Mouse (Mus musculus): ENCODE results near the gene Ddx27. TPM values are rescaled to one million over a fixed set of nuclear protein-coding genes. Genes with fewer than 3 reads are reported as not detected.
A peak's percentile ranks its signal among the peaks of the same experiment; 100 is the strongest.

The Ddx27 gene
- polyA plus RNA-seq, 1 experiment from 2014 or later: 37.8 TPM

- H3K4me3 ChIP-seq (ENCODE audit: low read depth, low read length): no peak overlapping the region
- H3K27ac ChIP-seq (ENCODE audit: low read length): no peak overlapping the region
- H3K9ac ChIP-seq (ENCODE audit: low read depth, low read length): no peak overlapping the region
- H3K4me2 ChIP-seq (ENCODE audit: low read length): no peak overlapping the region
- no peaks in the 10 kb centered on the region for H3K36me3 ChIP-seq (ENCODE audit: control insufficient read depth, insufficient read depth, low read length)
- H3K4me1 ChIP-seq (ENCODE audit: control insufficient read depth, insufficient read depth, low read length): peaks cover 10% of the 10 kb centered on the region; the same call in 1 of the 2 replicates
- 96% methylated on average over 5 of the region's 5 CpGs for WGBS
- no peaks in the 10 kb centered on the region for H3K27me3 ChIP-seq (ENCODE audit: control insufficient read depth, insufficient read depth, low read depth, low read length)
- ATAC-seq: no peak
- H3K9me3 ChIP-seq (replicated peaks; ENCODE audit: control insufficient read depth, low read length, poor library complexity, severe bottlenecking): no peaks in the 10 kb centered on the region
Observed at GRCm38 (mm10) chr2:167074587-167074986, 59.6 kb downstream of the Ddx27 start.

GRCm38 (mm10) chr2:167076352-167076751 is 61.4 kb downstream of the Ddx27 start:
- Histone ChIP-seq H3K4me1 (ENCODE audit: control insufficient read depth, insufficient read depth, low read length) (peaks cover 11% of the 10 kb centered on the region; the same call in 1 of the 2 replicates), H3K27me3 (ENCODE audit: control insufficient read depth, insufficient read depth, low read depth, low read length) (no peaks in the 10 kb centered on the region), H3K27ac (ENCODE audit: low read length) (no peak overlapping the region), H3K9ac (ENCODE audit: low read depth, low read length) (no peak overlapping the region), H3K9me3 (replicated peaks; ENCODE audit: control insufficient read depth, low read length, poor library complexity, severe bottlenecking) (no peaks in the 10 kb centered on the region), H3K4me2 (ENCODE audit: low read length) (no peak overlapping the region), H3K4me3 (ENCODE audit: low read depth, low read length) (no peak overlapping the region), H3K36me3 (ENCODE audit: control insufficient read depth, insufficient read depth, low read length) (no peaks in the 10 kb centered on the region)
- ATAC-seq: no peak
- 94% methylated on average over 4 of the region's 4 CpGs for WGBS

- H3K4me1 ChIP-seq (ENCODE audit: control insufficient read depth, insufficient read depth, low read length): peaks cover 15% of the 10 kb centered on the region; the same call in 1 of the 2 replicates
- H3K27ac ChIP-seq (ENCODE audit: low read length): no peak overlapping the region
- no peak overlapping the region for H3K4me2 ChIP-seq (ENCODE audit: low read length)
- no peak overlapping the region for H3K9ac ChIP-seq (ENCODE audit: low read depth, low read length)
- 66% methylated on average over 2 of the region's 2 CpGs for WGBS
- ATAC-seq: no peak
- H3K27me3 ChIP-seq (ENCODE audit: control insufficient read depth, insufficient read depth, low read depth, low read length): no peaks in the 10 kb centered on the region
- H3K4me3 ChIP-seq (ENCODE audit: low read depth, low read length): no peak overlapping the region
- H3K36me3 ChIP-seq (ENCODE audit: control insufficient read depth, insufficient read depth, low read length): no peaks in the 10 kb centered on the region
- no peaks in the 10 kb centered on the region for H3K9me3 ChIP-seq (replicated peaks; ENCODE audit: control insufficient read depth, low read length, poor library complexity, severe bottlenecking)
Observed at GRCm38 (mm10) chr2:167076759-167077158, 61.8 kb downstream of the Ddx27 start.

- Histone ChIP-seq H3K9ac (ENCODE audit: low read depth, low read length) (no peak overlapping the region), H3K27ac (ENCODE audit: low read length) (no peak overlapping the region), H3K4me2 (ENCODE audit: low read length) (no peak overlapping the region), H3K36me3 (ENCODE audit: control insufficient read depth, insufficient read depth, low read length) (no peaks in the 10 kb centered on the region), H3K4me1 (ENCODE audit: control insufficient read depth, insufficient read depth, low read length) (peaks cover 13% of the 10 kb centered on the region; the same call in 1 of the 2 replicates), H3K27me3 (ENCODE audit: control insufficient read depth, insufficient read depth, low read depth, low read length) (no peaks in the 10 kb centered on the region), H3K9me3 (replicated peaks; ENCODE audit: control insufficient read depth, low read length, poor library complexity, severe bottlenecking) (no peaks in the 10 kb centered on the region), H3K4me3 (ENCODE audit: low read depth, low read length) (no peak overlapping the region)
- no peak for ATAC-seq
- 82% methylated on average over 11 of the region's 11 CpGs for WGBS
Observed at GRCm38 (mm10) chr2:167077199-167077962, 62.4 kb downstream of the Ddx27 start.

- H3K27me3 ChIP-seq (ENCODE audit: control insufficient read depth, insufficient read depth, low read depth, low read length): no peaks in the 10 kb centered on the region
- H3K4me2 ChIP-seq (ENCODE audit: low read length): no peak overlapping the region
- peaks cover 12% of the 10 kb centered on the region; the same call in 1 of the 2 replicates for H3K4me1 ChIP-seq (ENCODE audit: control insufficient read depth, insufficient read depth, low read length)
- no peak for ATAC-seq
- no peak overlapping the region for H3K4me3 ChIP-seq (ENCODE audit: low read depth, low read length)
- WGBS: 52% methylated on average over 7 of the region's 7 CpGs
- H3K27ac ChIP-seq (ENCODE audit: low read length): no peak overlapping the region
- no peaks in the 10 kb centered on the region for H3K36me3 ChIP-seq (ENCODE audit: control insufficient read depth, insufficient read depth, low read length)
- H3K9ac ChIP-seq (ENCODE audit: low read depth, low read length): no peak overlapping the region
- H3K9me3 ChIP-seq (replicated peaks; ENCODE audit: control insufficient read depth, low read length, poor library complexity, severe bottlenecking): no peaks in the 10 kb centered on the region
Observed at GRCm38 (mm10) chr2:167078486-167078885, 63.5 kb downstream of the Ddx27 start.

GRCm38 (mm10) chr2:167078931-167079495 is 64.0 kb downstream of the Ddx27 start:
- ATAC-seq: no peak
- Histone ChIP-seq H3K27ac (ENCODE audit: low read length) (no peak overlapping the region), H3K4me3 (ENCODE audit: low read depth, low read length) (no peak overlapping the region), H3K27me3 (ENCODE audit: control insufficient read depth, insufficient read depth, low read depth, low read length) (no peaks in the 10 kb centered on the region), H3K9me3 (replicated peaks; ENCODE audit: control insufficient read depth, low read length, poor library complexity, severe bottlenecking) (no peaks in the 10 kb centered on the region), H3K36me3 (ENCODE audit: control insufficient read depth, insufficient read depth, low read length) (no peaks in the 10 kb centered on the region), H3K4me1 (ENCODE audit: control insufficient read depth, insufficient read depth, low read length) (peaks cover 12% of the 10 kb centered on the region; the same call in 1 of the 2 replicates), H3K9ac (ENCODE audit: low read depth, low read length) (no peak overlapping the region), H3K4me2 (ENCODE audit: low read length) (no peak overlapping the region)
- WGBS: 46% methylated on average over 9 of the region's 9 CpGs

GRCm38 (mm10) chr2:167079535-167080257 is 64.7 kb downstream of the Ddx27 start:
- Histone ChIP-seq H3K27me3 (ENCODE audit: control insufficient read depth, insufficient read depth, low read depth, low read length) (no peaks in the 10 kb centered on the region), H3K27ac (ENCODE audit: low read length) (peak overlapping the region; percentile 21; the same call in 1 of the 2 replicates), H3K4me3 (ENCODE audit: low read depth, low read length) (no peak overlapping the region), H3K4me2 (ENCODE audit: low read length) (no peak overlapping the region), H3K36me3 (ENCODE audit: control insufficient read depth, insufficient read depth, low read length) (no peaks in the 10 kb centered on the region), H3K4me1 (ENCODE audit: control insufficient read depth, insufficient read depth, low read length) (peaks cover 12% of the 10 kb centered on the region; the same call in 1 of the 2 replicates), H3K9ac (ENCODE audit: low read depth, low read length) (peak overlapping the region; percentile 18; the same call in 1 of the 2 replicates), H3K9me3 (replicated peaks; ENCODE audit: control insufficient read depth, low read length, poor library complexity, severe bottlenecking) (no peaks in the 10 kb centered on the region)
- WGBS: 35% methylated on average over 18 of the region's 18 CpGs
- no peak for ATAC-seq

GRCm38 (mm10) chr2:167080387-167080786 is 65.4 kb downstream of the Ddx27 start:
- Histone ChIP-seq H3K4me3 (ENCODE audit: low read depth, low read length) (no peak overlapping the region), H3K27me3 (ENCODE audit: control insufficient read depth, insufficient read depth, low read depth, low read length) (no peaks in the 10 kb centered on the region), H3K4me1 (ENCODE audit: control insufficient read depth, insufficient read depth, low read length) (peaks cover 12% of the 10 kb centered on the region; the same call in 1 of the 2 replicates), H3K36me3 (ENCODE audit: control insufficient read depth, insufficient read depth, low read length) (no peaks in the 10 kb centered on the region), H3K9me3 (replicated peaks; ENCODE audit: control insufficient read depth, low read length, poor library complexity, severe bottlenecking) (no peaks in the 10 kb centered on the region), H3K9ac (ENCODE audit: low read depth, low read length) (no peak overlapping the region), H3K4me2 (ENCODE audit: low read length) (no peak overlapping the region), H3K27ac (ENCODE audit: low read length) (no peak overlapping the region)
- ATAC-seq: no peak
- 87% methylated on average over 3 of the region's 3 CpGs for WGBS

Data from midbrain, embryonic 16.5 days (tissue).